Mouse (Mus musculus): ENCODE results near the gene Cox7a1. TPM values are rescaled to one million over a fixed set of nuclear protein-coding genes. Genes with fewer than 3 reads are reported as not detected.
A peak's percentile ranks its signal among the peaks of the same experiment; 100 is the strongest.
"Not testable (repeated sequence)": the region's sequence is repeated elsewhere in the genome, so short reads cannot be mapped to it uniquely, and the experiment has no call there.

Cox7a1 gene
- polyA plus RNA-seq, 1 experiment from 2014 or later, result 6.1 TPM

GRCm38 (mm10) chr7:30181308-30181707, 2.6 kb upstream of the Cox7a1 start:
- peaks cover 14% of the 10 kb centered on the region; the same call in 1 of the 2 replicates for H3K36me3 ChIP-seq (ENCODE audit: inconsistent target)
- WGBS (ENCODE audit: missing documents), result 4% methylated on average over 4 of the region's 4 CpGs

GRCm38 (mm10) chr7:30181929-30182328, 2.0 kb upstream of the Cox7a1 start:
- 90% methylated on average over 10 of the region's 10 CpGs for WGBS (ENCODE audit: missing documents)
- H3K4me3 ChIP-seq (ENCODE audit: inconsistent target); H3K27ac ChIP-seq; H3K79me2 ChIP-seq (ENCODE audit: inconsistent target): not testable (repeated sequence)
- H3K36me3 ChIP-seq (ENCODE audit: inconsistent target), result peaks cover 19% of the 10 kb centered on the region

More at GRCm38 (mm10) chr7:30181308-30181707, 2.6 kb upstream of the Cox7a1 start:
- Histone ChIP-seq H3K79me2 (ENCODE audit: inconsistent target) (no peaks in the 10 kb centered on the region), H3K4me3 (ENCODE audit: inconsistent target) (no peak overlapping the region), H3K27ac (no peak overlapping the region)

GRCm38 (mm10) chr7:30183189-30183588, 755 bp upstream of the Cox7a1 start:
- not testable (repeated sequence) for H3K4me3 ChIP-seq (ENCODE audit: inconsistent target); H3K79me2 ChIP-seq (ENCODE audit: inconsistent target); H3K27ac ChIP-seq
- H3K36me3 ChIP-seq (ENCODE audit: inconsistent target), result peaks cover 24% of the 10 kb centered on the region
- WGBS (ENCODE audit: missing documents), result 86% methylated on average over 3 of the region's 7 CpGs

- Histone ChIP-seq H3K27ac (peak overlapping the region; percentile 52), H3K4me3 (ENCODE audit: inconsistent target) (peak overlapping the region; percentile 27; the same call in 1 of the 2 replicates), H3K36me3 (ENCODE audit: inconsistent target) (peaks cover 28% of the 10 kb centered on the region), H3K79me2 (ENCODE audit: inconsistent target) (no peaks in the 10 kb centered on the region)
- 95% methylated on average over 13 of the region's 13 CpGs for WGBS (ENCODE audit: missing documents)
Observed at GRCm38 (mm10) chr7:30184641-30185348, 851 bp downstream of the Cox7a1 start.

- H3K27ac ChIP-seq, result no peak overlapping the region
- H3K79me2 ChIP-seq (ENCODE audit: inconsistent target), result peaks cover 33% of the 10 kb centered on the region
- no peak overlapping the region for H3K4me3 ChIP-seq (ENCODE audit: inconsistent target)
- peaks cover 60% of the 10 kb centered on the region for H3K36me3 ChIP-seq (ENCODE audit: inconsistent target)
- 94% methylated on average over 11 of the region's 12 CpGs for WGBS (ENCODE audit: missing documents)
Observed at GRCm38 (mm10) chr7:30188344-30189115, 4.6 kb downstream of the Cox7a1 start.

- Histone ChIP-seq H3K36me3 (ENCODE audit: inconsistent target) (peaks cover 60% of the 10 kb centered on the region), H3K4me3 (ENCODE audit: inconsistent target) (no peak overlapping the region), H3K79me2 (ENCODE audit: inconsistent target) (peaks cover 37% of the 10 kb centered on the region), H3K27ac (no peak overlapping the region)
- 93% methylated on average over 4 of the region's 4 CpGs for WGBS (ENCODE audit: missing documents)
Observed at GRCm38 (mm10) chr7:30189116-30189491, 5.2 kb downstream of the Cox7a1 start.

- H3K27ac ChIP-seq, result no peak overlapping the region
- peaks cover 54% of the 10 kb centered on the region for H3K36me3 ChIP-seq (ENCODE audit: inconsistent target)
- WGBS (ENCODE audit: missing documents), result 99% methylated on average over 12 of the region's 12 CpGs
- no peak overlapping the region for H3K4me3 ChIP-seq (ENCODE audit: inconsistent target)
- peaks cover 44% of the 10 kb centered on the region for H3K79me2 ChIP-seq (ENCODE audit: inconsistent target)
Observed at GRCm38 (mm10) chr7:30192088-30192487, 8.1 kb downstream of the Cox7a1 start.

- Histone ChIP-seq H3K36me3 (ENCODE audit: inconsistent target) (peaks cover 44% of the 10 kb centered on the region), H3K27ac (no peak overlapping the region; the same call in 1 of the 2 replicates), H3K79me2 (ENCODE audit: inconsistent target) (peaks cover 44% of the 10 kb centered on the region), H3K4me3 (ENCODE audit: inconsistent target) (peak overlapping the region; percentile 99; the same call in 1 of the 2 replicates)
- WGBS (ENCODE audit: missing documents), result 73% methylated on average over 9 of the region's 9 CpGs
Observed at GRCm38 (mm10) chr7:30193013-30193412, 9.1 kb downstream of the Cox7a1 start.

- peaks cover 38% of the 10 kb centered on the region for H3K36me3 ChIP-seq (ENCODE audit: inconsistent target)
Observed at GRCm38 (mm10) chr7:30193581-30194100, 9.7 kb downstream of the Cox7a1 start.

GRCm38 (mm10) chr7:30194101-30194831, 10.3 kb downstream of the Cox7a1 start:
- peak overlapping the region; percentile 99 for H3K4me3 ChIP-seq (ENCODE audit: inconsistent target)
- peaks cover 32% of the 10 kb centered on the region for H3K36me3 ChIP-seq (ENCODE audit: inconsistent target)
- WGBS (ENCODE audit: missing documents), result under 1% methylated on average over 24 of the region's 26 CpGs
- H3K79me2 ChIP-seq (ENCODE audit: inconsistent target), result peaks cover 44% of the 10 kb centered on the region
- H3K27ac ChIP-seq, result peak overlapping the region; percentile 94

More at GRCm38 (mm10) chr7:30193581-30194100, 9.7 kb downstream of the Cox7a1 start:
- Histone ChIP-seq H3K27ac (peak overlapping the region; percentile 94), H3K79me2 (ENCODE audit: inconsistent target) (peaks cover 44% of the 10 kb centered on the region), H3K4me3 (ENCODE audit: inconsistent target) (peak overlapping the region; percentile 99)
- WGBS (ENCODE audit: missing documents), result 6% methylated on average over 20 of the region's 26 CpGs

- WGBS (ENCODE audit: missing documents), result 0% methylated on average over 28 of the region's 28 CpGs
- H3K79me2 ChIP-seq (ENCODE audit: inconsistent target), result peaks cover 44% of the 10 kb centered on the region
- H3K27ac ChIP-seq, result peak overlapping the region; percentile 94
- H3K36me3 ChIP-seq (ENCODE audit: inconsistent target), result peaks cover 31% of the 10 kb centered on the region
- H3K4me3 ChIP-seq (ENCODE audit: inconsistent target), result peak overlapping the region; percentile 99
Observed at GRCm38 (mm10) chr7:30194884-30195283, 10.9 kb downstream of the Cox7a1 start.

GRCm38 (mm10) chr7:30195461-30195860, 11.5 kb downstream of the Cox7a1 start:
- Histone ChIP-seq H3K4me3 (ENCODE audit: inconsistent target) (no peak overlapping the region), H3K79me2 (ENCODE audit: inconsistent target) (peaks cover 39% of the 10 kb centered on the region), H3K36me3 (ENCODE audit: inconsistent target) (peaks cover 25% of the 10 kb centered on the region), H3K27ac (no peak overlapping the region)
- WGBS (ENCODE audit: missing documents), result 73% methylated on average over 6 of the region's 6 CpGs

GRCm38 (mm10) chr7:30196171-30196570, 12.2 kb downstream of the Cox7a1 start:
- Histone ChIP-seq H3K36me3 (ENCODE audit: inconsistent target) (peaks cover 18% of the 10 kb centered on the region), H3K4me3 (ENCODE audit: inconsistent target) (no peak overlapping the region), H3K27ac (no peak overlapping the region), H3K79me2 (ENCODE audit: inconsistent target) (peaks cover 35% of the 10 kb centered on the region)
- WGBS (ENCODE audit: missing documents), result 34% methylated on average over 3 of the region's 6 CpGs

- Histone ChIP-seq H3K36me3 (ENCODE audit: inconsistent target) (peaks cover 3% of the 10 kb centered on the region; the same call in 1 of the 2 replicates), H3K79me2 (ENCODE audit: inconsistent target) (peaks cover 20% of the 10 kb centered on the region), H3K4me3 (ENCODE audit: inconsistent target) (no peak overlapping the region), H3K27ac (no peak overlapping the region)
- 51% methylated on average over 5 of the region's 5 CpGs for WGBS (ENCODE audit: missing documents)
Observed at GRCm38 (mm10) chr7:30197592-30198129, 13.7 kb downstream of the Cox7a1 start.

Measured in macrophage (primary cell).